Mouse (Mus musculus) myocyte (in vitro differentiated cells): ENCODE data around the gene Cfap20. TPM values are rescaled to one million over a fixed set of nuclear protein-coding genes. Genes with fewer than 3 reads are reported as not detected.

Experiments used
- H3K27me3 ChIP-seq: one replicate; pipeline ENCODE4 v1.6.1; 2011; ENCODE audit not compliant: control insufficient read depth, insufficient read depth, insufficient read length
- H3K36me3 ChIP-seq: one replicate; pipeline ENCODE4 v1.6.1; 2011; ENCODE audit not compliant: control insufficient read depth, insufficient read depth
- H3K4me2 ChIP-seq: one replicate; pipeline ENCODE4 v1.6.1; 2011; ENCODE audit warnings: low read depth, control low read depth
- H3K4me3 ChIP-seq: one replicate; pipeline ENCODE4 v1.5.1; 2011; ENCODE audit warnings: mild to moderate bottlenecking, control low read depth, moderate library complexity
- H3K79me2 ChIP-seq: one replicate; pipeline ENCODE4 v1.6.1; 2011; ENCODE audit not compliant: control insufficient read depth, insufficient read depth
- H3ac ChIP-seq: one replicate; pipeline ENCODE4 v1.6.1; 2011; ENCODE audit not compliant: control insufficient read depth, insufficient read length
- CEBPB ChIP-seq: IDR thresholded peaks from 2 replicates; pipeline ENCODE4 v1.6.1; 2011; ENCODE audit warnings: mild to moderate bottlenecking, moderate library complexity; ENCODE audit not compliant: poor library complexity, insufficient read depth, severe bottlenecking
- E2F4 ChIP-seq: IDR thresholded peaks from one replicate; pipeline ENCODE4 v1.6.1; 2011; ENCODE audit warnings: mild to moderate bottlenecking, control low read depth, moderate library complexity; ENCODE audit not compliant: insufficient read depth
- MAX ChIP-seq: IDR thresholded peaks from one replicate; pipeline ENCODE4 v1.6.1; 2011; ENCODE audit warnings: low read depth, mild to moderate bottlenecking, control low read depth
- MYOD1 ChIP-seq, 3 experiments: IDR thresholded peaks; one replicate each; pipeline ENCODE4 v1.6.1; 2011; ENCODE audit warnings: control low read depth in 2 of 3, low read depth in 2 of 3, mild to moderate bottlenecking in 2 of 3, moderate library complexity in 1 of 3; ENCODE audit not compliant: insufficient read length in 2 of 3, control insufficient read depth in 1 of 3
- MYOG ChIP-seq, 3 experiments: IDR thresholded peaks; one replicate each; pipeline ENCODE4 v1.6.1; 2011; ENCODE audit warnings: control low read depth in 2 of 3, low read depth in 2 of 3, mild to moderate bottlenecking in 2 of 3; ENCODE audit not compliant: insufficient read length in 2 of 3, control insufficient read depth in 1 of 3, insufficient read depth in 1 of 3
- POLR2A ChIP-seq: IDR thresholded peaks from one replicate; pipeline ENCODE4 v1.6.1; 2011; ENCODE audit warnings: low read depth, mild to moderate bottlenecking, control low read depth, moderate library complexity; ENCODE audit not compliant: insufficient read length
- POLR2AphosphoS2 ChIP-seq: IDR thresholded peaks from one replicate; pipeline ENCODE4 v1.6.1; 2011; ENCODE audit warnings: low read depth, control low read depth; ENCODE audit not compliant: insufficient read length
- REST ChIP-seq: IDR thresholded peaks from one replicate; pipeline ENCODE4 v1.6.1; 2011; ENCODE audit warnings: mild to moderate bottlenecking, control low read depth, moderate library complexity; ENCODE audit not compliant: insufficient read depth, insufficient read length
- SRF ChIP-seq: IDR thresholded peaks from one replicate; pipeline ENCODE4 v1.6.1; 2011; ENCODE audit warnings: low read depth; ENCODE audit not compliant: control insufficient read depth, insufficient read length
- TCF12 ChIP-seq: IDR thresholded peaks from one replicate; pipeline ENCODE4 v1.6.1; 2011; ENCODE audit warnings: mild to moderate bottlenecking, control low read depth; ENCODE audit not compliant: poor library complexity, insufficient read depth, severe bottlenecking
- TCF3 ChIP-seq: IDR thresholded peaks from one replicate; pipeline ENCODE4 v1.6.1; 2011; ENCODE audit warnings: low read depth, control low read depth; ENCODE audit not compliant: insufficient read length
- USF1 ChIP-seq: IDR thresholded peaks from one replicate; pipeline ENCODE4 v1.6.1; 2011; ENCODE audit warnings: low read depth, mild to moderate bottlenecking, control low read depth, moderate library complexity
- polyA plus RNA-seq: library from polyadenylated mRNA; unstranded; fragments of >200 nt; fragmentation: generic; extraction: Trizol; gene quantifications from one replicate; pipeline ENCODE4 v1.2.1, GENCODE M21; 2012; ENCODE audit warnings: missing spikeins

Cfap20 gene
- polyA plus RNA-seq, 1 experiment: 39.9 TPM

GRCm38 (mm10) chr8:95433124-95433523 is 1.5 kb downstream of the Cfap20 start:
- Histone ChIP-seq H3K4me2 (peak overlapping the region; percentile 93), H3K27me3 (no peaks in the 10 kb centered on the region), H3K36me3 (no peaks in the 10 kb centered on the region), H3K4me3 (peak overlapping the region; percentile 79), H3ac (peak overlapping the region; percentile 61), H3K79me2 (peaks cover 55% of the 10 kb centered on the region)
- TF ChIP-seq POLR2A: no peak

DNA sequence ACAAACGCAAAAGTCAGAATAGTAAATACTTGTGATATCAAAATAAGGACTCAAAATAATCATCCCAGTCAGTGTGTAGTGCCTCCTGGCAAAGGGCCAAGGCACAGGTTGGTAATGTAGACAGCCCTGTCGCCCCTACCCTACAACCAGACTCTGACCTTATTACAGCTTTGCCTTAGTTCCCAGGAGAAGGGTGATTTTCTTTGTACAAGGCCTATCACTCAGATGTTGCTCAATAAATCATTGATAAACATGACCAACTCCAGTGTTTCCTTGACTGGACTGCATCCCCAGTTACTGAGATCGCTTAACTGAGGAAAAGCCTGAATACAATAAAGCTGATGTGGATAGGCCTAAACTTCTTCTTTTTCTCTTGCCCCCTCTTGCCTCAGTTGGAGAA is 2.2 kb downstream of the Cfap20 start:
- no peak overlapping the region for H3K4me3 ChIP-seq

GRCm38 (mm10) chr8:95429945-95430344 is 4.7 kb downstream of the Cfap20 start:
- no peak overlapping the region for H3K4me3 ChIP-seq
- H3K36me3 ChIP-seq: no peaks in the 10 kb centered on the region
- H3K4me2 ChIP-seq: peak overlapping the region; percentile 48
- H3ac ChIP-seq: no peak overlapping the region
- TF ChIP-seq POLR2A (no peak), MYOD1 (IDR thresholded peaks at IDR 0.05; ENCODE audit: control insufficient read depth in 1 of 3, insufficient read length in 2 of 3, low read depth in 2 of 3) (peak in 1 of 3 experiments; percentile 8)
- H3K79me2 ChIP-seq: peaks cover 80% of the 10 kb centered on the region
- no peaks in the 10 kb centered on the region for H3K27me3 ChIP-seq

More for the DNA sequence above, 2.2 kb downstream of the Cfap20 start:
- peaks cover 62% of the 10 kb centered on the region for H3K79me2 ChIP-seq
- H3K27me3 ChIP-seq: no peaks in the 10 kb centered on the region
- no peak overlapping the region for H3ac ChIP-seq
- H3K36me3 ChIP-seq: no peaks in the 10 kb centered on the region
- TF ChIP-seq REST (no peak), CEBPB (no peak), TCF12 (no peak)
- H3K4me2 ChIP-seq: peak overlapping the region; percentile 93

DNA sequence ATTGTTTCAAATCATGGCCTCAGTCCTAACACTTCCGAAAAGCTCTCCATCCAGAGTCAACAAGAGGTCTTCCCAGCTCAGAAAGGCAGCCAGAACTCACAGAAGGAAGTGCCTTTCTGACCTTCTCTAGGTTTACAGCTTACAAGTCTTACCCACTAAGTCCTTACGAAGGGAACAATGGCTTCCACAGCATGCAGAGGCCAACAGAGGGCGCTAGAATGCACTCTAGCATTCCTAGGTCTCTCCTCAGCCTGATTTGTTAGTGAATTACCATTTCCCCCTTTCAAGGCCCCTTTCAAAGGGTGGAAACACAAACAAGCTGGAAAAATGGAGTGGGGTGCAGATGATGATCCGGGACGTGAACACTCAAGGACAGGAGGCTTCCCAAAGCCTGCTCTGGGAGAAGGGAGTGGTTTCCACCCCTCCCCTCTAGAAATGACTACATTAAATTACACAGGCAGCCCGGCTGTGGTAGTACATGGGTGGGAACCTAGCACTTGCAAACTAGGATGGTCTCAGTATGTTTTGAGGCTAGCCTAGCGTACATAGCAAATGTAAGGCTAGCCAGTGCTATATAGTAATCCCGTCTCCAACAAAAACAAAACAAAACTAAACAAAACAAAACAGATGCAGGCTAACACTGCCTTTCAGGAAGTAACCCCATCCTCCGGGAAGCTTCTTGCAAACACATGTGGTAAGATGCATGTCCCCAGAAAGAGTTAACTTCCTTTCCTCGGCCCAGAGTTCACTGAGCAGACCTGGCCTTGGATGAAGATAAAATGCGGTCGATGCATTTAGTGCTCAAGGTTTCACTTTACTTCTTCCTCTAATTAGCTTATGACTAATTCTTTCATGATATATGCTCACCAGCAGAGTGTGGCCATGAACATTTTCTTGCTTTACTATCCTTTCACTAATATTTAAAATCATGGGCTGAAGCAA is 6.8 kb downstream of the Cfap20 start:
- peak overlapping the region; percentile 48 for H3K4me2 ChIP-seq
- H3K27me3 ChIP-seq: no peaks in the 10 kb centered on the region
- no peak for TF ChIP-seq USF1
- no peak for TF ChIP-seq MAX
- TF ChIP-seq CEBPB: no peak
- TF ChIP-seq REST: no peak
- no peak for TF ChIP-seq TCF3
- no peak for TF ChIP-seq TCF12
- no peak for TF ChIP-seq POLR2AphosphoS2
- no peak for TF ChIP-seq POLR2A
- TF ChIP-seq E2F4: no peak
- no peak for TF ChIP-seq MYOD1 (IDR thresholded peaks at IDR 0.05; ENCODE audit: control insufficient read depth in 1 of 3, insufficient read length in 2 of 3, low read depth in 2 of 3)
- no peak for TF ChIP-seq MYOG (IDR thresholded peaks at IDR 0.05; ENCODE audit: control insufficient read depth in 1 of 3, insufficient read depth in 1 of 3, insufficient read length in 2 of 3, low read depth in 2 of 3)
- no peak for TF ChIP-seq SRF
- H3K4me3 ChIP-seq: no peak overlapping the region
- no peak overlapping the region for H3ac ChIP-seq
- peaks cover 77% of the 10 kb centered on the region for H3K79me2 ChIP-seq
- peaks cover 2% of the 10 kb centered on the region for H3K36me3 ChIP-seq

DNA sequence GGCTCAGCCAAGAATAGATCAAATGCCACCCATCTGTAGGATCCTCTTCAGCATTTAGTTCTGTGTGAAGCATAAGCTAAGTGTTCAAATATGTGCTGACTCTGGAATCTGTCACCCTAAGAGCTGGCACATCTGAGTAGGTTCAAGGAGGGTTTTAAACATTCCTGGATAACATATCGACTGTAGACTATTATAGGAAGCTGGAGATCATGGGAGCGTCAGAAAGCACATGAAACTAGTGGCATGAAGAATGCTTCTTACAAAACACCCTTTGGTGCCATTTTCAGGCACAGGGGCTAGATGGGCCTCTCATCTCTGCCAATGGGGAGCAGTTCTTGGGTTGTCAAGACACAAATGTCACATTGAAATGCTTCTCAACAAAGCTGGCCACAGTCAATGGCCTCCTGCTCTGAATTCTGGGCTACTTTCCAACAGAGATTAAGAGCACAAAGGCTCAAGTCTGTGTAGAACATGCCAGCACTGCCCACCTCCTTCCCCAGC is 7.8 kb downstream of the Cfap20 start:
- Histone ChIP-seq H3K79me2 (peaks cover 67% of the 10 kb centered on the region), H3K4me3 (no peak overlapping the region), H3ac (no peak overlapping the region), H3K27me3 (no peaks in the 10 kb centered on the region), H3K36me3 (peaks cover 12% of the 10 kb centered on the region), H3K4me2 (peak overlapping the region; percentile 48)
- TF ChIP-seq MYOG (IDR thresholded peaks at IDR 0.05; ENCODE audit: control insufficient read depth in 1 of 3, insufficient read depth in 1 of 3, insufficient read length in 2 of 3, low read depth in 2 of 3): no peak
- no peak for TF ChIP-seq SRF
- TF ChIP-seq TCF12: no peak
- no peak for TF ChIP-seq POLR2A
- TF ChIP-seq MYOD1 (IDR thresholded peaks at IDR 0.05; ENCODE audit: control insufficient read depth in 1 of 3, insufficient read length in 2 of 3, low read depth in 2 of 3): no peak
- TF ChIP-seq CEBPB: no peak
- TF ChIP-seq TCF3: no peak
- no peak for TF ChIP-seq POLR2AphosphoS2
- TF ChIP-seq USF1: no peak
- TF ChIP-seq MAX: no peak
- TF ChIP-seq E2F4: no peak
- no peak for TF ChIP-seq REST
